Mouse (Mus musculus) ES-E14 (cell line): ENCODE results near the gene Tbc1d2b.

Experiments used
- HCFC1 ChIP-seq: IDR thresholded peaks from 2 replicates; pipeline ENCODE4 v1.6.1; 2012; ENCODE audit warnings: low read length, inconsistent platforms, borderline replicate concordance; ENCODE audit not compliant: insufficient read depth
- MAFK ChIP-seq: IDR thresholded peaks from 2 replicates; pipeline ENCODE4 v1.6.1; 2014; ENCODE audit warnings: mild to moderate bottlenecking, low read depth, low read length, inconsistent platforms; ENCODE audit not compliant: insufficient read depth
- ZC3H11A ChIP-seq: IDR thresholded peaks from 2 replicates; pipeline ENCODE4 v1.6.1; 2012; ENCODE audit warnings: low read depth, mild to moderate bottlenecking, inconsistent platforms, low read length, borderline replicate concordance
- ZNF384 ChIP-seq: IDR thresholded peaks from 2 replicates; pipeline ENCODE4 v1.6.1; 2012; ENCODE audit warnings: low read depth, low read length, inconsistent platforms

DNA sequence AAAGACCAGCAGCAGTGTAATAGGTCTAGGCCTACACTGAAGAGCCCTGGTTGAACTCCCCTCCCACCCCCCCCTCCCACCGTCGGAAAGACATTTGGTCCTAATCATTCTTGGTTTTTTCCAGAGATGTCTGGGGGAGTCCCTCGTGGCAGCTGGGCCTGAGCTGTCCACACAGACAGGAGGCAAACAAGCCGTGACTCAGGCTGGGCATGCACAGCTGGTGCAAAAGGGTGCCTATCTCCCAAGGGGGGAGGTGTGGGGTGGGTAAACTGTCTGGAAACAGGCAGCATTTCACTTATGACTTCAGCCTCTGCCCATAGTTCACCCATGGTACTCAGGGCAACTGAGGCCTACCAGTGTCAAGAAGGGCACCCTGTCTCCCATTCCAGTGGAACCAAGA, 69.1 kb downstream of the Tbc1d2b start:
- no peak for TF ChIP-seq ZNF384
- TF ChIP-seq HCFC1, result no peak
- TF ChIP-seq ZC3H11A, result no peak
- no peak for TF ChIP-seq MAFK
